Mouse (Mus musculus): ENCODE measurements around the gene Defb19.

The Defb19 gene

DNA sequence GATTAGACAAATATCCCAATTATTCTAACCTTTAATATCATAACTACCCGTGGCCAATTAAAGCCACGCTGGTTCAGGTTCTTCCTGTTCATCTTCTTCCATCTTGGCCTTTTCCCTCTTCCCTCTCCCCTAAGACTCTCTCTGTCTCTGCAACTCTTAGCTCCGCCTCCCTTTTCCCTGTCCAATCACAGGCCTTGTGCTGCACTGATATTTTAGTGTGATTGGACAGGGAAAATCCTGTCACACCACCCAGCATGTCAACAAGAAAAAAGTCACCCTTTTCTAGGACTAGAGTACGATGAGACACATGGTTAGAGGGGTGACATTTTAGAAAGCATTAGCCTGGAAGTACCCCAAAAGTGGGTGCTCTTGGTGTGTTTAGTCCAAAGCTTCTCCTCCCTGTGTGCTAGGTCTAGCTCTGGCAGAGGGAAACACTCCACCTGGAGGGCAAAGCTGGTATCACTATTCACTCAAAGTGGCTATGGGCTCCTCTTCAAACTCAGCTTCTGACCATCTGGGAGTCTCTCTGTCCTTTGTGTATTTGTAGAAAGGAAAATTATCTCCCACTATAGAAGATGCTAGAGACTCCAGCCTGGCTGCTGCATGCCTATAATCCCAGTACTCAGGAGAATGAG lies 6.9 kb upstream of the Defb19 start:
- no peak for DNase-seq (ENCODE audit: low spot score in 2 of 2)

DNA sequence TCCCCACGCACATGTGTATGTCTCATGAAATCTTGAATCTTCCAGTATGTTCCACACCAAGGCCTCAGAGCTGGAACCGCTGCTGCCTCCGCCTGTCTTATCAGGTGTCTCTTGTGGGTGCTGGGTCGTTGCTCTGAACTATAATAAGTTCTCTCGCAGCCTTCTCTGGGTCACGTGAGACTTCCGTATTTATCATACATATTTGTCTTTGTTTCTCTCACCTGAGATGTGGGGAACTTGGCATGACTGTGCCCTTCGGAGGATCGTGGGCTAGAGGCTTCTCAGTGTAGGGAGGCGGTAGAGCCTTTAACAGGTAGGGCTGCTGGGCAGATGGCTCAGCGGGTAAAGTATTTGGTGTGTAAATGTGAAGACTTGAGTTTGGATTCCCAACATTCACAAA lies 500 bp upstream of the Defb19 start:
- DNase-seq (ENCODE audit: low spot score in 2 of 2), result no peak

DNA sequence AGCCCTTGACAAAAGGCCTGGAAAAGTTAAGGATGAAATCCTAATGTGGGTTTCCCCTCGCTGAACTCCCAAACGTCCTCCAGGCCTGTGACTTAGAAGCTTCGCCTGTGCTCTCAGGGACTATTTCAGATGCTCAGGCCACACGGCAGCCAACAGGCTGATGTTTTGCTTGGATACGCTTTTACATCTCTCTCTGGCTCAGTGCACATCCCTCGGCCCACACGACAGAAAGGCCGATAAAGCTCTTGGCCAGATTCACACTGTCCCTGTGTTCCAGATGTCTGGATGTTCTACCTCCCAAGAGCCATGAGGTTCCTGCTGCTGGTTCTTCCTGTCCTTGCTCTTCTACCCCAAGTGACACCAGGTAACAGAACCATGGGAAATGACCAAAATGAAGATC lies 6.6 kb downstream of the Defb19 start:
- DNase-seq (ENCODE audit: low spot score in 2 of 2), result no peak

DNA sequence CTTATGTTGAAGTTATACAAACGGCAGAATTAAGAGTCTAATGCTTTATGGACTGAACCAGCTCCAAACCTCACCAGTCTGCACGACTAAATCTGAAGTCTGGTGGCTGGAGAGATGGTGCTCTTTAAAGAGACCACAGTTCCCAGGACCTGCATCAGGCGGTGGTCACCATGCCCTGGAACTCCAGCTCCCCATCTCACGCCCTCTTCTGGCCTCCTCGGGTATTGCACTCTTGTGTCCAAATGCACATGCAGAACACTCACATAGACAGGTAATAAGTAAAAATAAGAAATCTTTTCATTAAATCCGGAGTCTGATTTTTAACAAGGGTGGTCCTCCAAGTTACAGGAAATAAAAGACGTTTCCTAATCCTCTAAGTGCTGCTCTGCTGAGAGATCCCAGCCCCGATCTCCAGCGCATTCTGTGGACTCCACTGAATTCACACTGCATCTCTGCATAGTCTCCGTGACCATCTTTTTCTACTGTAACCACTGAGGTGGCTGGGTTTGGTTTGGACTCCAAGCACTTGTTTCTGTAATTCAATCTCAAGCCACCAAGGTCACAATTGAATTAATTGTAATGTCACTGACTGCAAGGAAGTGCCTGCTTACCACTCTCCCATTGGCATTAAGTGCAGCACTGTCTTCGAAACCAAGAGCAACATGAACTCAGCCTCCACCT lies 7.9 kb downstream of the Defb19 start, which contains the start of gene Defb21:
Defb21 (plus strand) TSS at position 631 of the 681 bp plus-strand sequence.
- no peak for DNase-seq (ENCODE audit: low spot score in 2 of 2)

DNA sequence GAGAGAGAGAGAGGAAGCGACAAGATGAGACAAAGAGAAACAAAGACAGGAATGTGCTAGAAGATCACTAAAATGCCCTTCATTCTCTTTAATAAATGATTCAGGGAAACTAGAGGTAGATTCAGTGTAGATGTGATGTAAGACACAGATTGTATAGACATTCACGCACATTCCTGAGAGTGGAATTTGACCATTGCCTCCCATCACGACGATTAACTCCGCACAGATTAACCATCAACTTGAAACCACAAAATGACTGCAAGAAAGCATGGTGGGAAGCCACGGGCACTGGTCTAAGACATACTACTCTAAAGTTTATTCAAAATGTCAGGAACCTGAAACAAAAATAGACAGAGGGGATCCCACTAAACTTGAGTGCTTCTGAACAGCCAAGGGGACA lies 9.8 kb downstream of the Defb19 start:
- no peak for DNase-seq (ENCODE audit: low spot score in 2 of 2)

DNA sequence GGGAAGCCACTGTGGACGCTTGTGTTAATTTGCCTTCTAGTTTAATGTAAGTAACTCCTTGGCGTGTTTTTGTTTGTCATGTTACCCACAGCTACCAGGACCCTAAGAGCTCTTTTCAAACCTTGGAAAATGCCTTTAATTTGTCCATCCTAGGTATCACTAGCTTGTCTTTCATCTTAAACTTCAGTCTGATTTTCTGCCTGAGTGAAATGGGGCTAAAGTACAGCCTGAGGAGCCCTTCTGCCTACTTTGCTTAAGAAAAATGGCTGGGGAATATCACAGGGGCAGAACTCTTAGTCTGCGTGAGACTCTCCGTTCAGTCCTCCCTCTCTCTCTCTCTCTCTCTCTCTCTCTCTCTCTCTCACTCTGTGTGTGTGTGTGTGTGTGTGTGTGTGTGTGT lies 10.2 kb downstream of the Defb19 start:
- DNase-seq (ENCODE audit: low spot score in 2 of 2), result no peak

DNA sequence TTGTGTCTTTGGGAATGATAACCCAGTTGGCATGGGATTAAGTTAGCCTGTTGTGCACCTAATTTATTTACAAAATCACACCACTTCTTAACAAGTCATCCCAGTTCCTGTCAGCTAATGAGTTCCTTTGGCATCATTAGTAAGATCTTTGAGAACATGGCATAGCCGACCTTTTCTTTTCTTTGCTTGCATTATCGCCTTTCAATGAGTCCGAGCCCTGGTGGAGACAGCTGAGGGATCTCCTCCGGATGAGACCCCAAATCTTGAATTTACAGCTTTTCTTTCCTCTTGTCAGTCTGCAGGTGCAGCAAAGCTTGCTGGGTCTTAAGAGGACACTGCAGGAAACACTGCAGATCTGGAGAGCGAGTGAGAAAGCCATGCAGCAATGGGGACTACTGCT lies 11.1 kb downstream of the Defb19 start, which contains the start of gene Gm17416:
Gm17416 (plus strand) TSS at position 301 of the 400 bp plus-strand sequence.
- no peak for DNase-seq (ENCODE audit: low spot score in 2 of 2)

DNA sequence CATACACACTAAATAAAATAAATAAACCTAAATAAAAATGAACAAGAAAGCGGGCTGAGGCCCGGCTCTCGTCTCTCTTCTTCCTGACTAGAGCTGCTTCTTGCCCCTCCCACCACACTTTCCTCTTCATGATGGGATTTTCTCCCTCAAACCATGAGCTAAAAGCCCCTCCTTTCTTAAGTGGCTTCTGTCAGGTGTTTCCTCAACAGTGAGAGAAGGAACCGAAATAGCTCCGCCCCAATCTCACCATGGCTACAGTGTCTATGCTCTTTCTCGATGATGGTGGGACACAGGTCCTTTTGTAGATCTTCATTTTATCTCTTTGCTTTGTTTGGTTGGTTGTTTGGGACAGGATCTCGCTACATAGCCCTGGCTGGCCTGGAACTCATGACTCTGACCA lies 23.5 kb downstream of the Defb19 start:
- no peak for DNase-seq (ENCODE audit: low spot score in 2 of 2)

DNA sequence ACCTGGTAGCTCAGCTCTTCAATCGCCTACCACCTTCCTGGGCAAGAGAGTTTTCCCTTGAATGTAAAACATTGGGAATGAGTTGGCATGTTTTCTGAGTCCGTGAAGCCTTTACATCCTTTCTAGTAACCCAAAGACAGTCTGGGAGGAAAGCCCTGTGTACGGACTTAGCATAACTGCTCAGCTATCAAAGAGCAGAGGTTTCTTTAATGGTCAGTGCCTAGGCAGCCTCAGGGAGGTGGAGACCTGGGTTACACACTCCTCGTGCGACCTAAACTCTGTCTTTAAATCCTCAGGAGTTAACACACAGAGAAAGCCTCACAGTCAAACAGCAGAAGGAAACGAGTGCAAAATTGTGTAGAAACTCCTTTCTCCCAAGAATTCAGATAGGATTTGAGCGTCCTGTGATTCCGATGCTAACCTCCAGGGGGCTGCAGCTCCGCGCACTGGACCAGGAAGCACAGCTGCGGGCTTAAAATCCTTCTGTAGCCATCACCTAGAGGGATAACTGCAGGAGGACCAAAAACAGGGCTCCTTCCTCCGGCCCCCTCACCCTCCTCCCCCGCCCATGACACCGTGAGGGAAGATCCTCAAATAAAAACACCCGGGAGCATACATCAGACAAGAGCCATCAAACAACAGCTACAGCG lies 26.2 kb downstream of the Defb19 start:
- peak; percentile 11 to 57 for DNase-seq (ENCODE audit: low spot score in 2 of 2)

DNA sequence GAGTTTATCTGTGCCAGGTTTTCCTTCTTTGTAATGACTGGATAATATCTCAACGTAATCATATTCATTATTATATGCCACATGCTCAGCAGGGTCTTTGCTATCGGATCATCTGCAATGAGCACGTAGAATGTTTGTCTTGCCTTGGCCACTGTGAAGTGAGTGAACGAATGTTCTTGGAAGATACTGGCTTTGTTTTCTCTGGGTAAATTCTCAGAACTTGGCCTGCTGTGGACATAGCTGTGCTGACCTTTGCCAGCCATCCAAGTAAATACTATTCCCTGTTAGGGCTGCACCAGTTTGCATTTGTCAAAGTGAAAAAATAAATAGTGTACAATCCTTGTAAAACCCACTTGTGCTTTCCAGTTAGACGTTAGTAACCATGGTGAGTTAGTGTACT lies 32.0 kb downstream of the Defb19 start:
- no peak for DNase-seq (ENCODE audit: low spot score in 2 of 2)

DNA sequence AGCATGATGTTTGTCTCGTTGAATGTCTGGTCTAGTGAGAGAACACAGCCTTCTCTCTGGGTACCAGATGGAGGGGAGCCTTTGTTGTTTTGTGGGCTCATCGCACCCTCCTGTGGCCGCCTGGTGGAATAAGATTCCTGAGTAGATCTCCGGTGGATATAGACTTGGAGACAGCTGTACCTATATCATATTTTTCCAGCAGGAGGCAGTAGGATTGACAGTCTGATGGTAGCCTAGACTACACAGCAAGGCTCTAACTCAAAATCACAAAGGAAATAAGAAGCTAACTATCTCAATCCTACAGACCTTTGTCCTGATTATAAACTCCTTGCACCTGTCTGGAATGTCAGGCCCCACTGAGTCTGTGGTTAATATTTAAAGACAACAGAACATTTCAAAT lies 35.4 kb downstream of the Defb19 start:
- DNase-seq (ENCODE audit: low spot score in 2 of 2), result peak; percentile 50 to 54

DNA sequence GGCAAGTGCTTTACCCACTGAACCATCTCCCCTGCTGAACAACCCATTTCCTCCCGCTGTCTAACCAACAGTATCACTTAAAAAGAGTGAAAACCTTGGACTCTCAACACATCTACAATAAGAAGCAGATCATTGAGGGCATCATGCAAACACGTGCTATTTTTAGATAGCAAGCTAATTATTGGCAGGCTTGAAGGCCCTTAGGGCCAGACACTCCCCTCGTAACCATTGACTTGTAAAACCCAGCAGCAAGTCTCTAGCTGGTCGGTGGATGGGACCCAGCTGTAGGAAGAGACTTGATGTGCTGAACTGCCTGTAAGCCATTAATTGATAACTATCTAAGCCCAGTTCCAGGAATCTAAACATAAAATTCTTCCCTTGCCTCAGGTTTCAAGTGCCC lies 36.6 kb downstream of the Defb19 start:
- DNase-seq (ENCODE audit: low spot score in 2 of 2), result no peak

DNA sequence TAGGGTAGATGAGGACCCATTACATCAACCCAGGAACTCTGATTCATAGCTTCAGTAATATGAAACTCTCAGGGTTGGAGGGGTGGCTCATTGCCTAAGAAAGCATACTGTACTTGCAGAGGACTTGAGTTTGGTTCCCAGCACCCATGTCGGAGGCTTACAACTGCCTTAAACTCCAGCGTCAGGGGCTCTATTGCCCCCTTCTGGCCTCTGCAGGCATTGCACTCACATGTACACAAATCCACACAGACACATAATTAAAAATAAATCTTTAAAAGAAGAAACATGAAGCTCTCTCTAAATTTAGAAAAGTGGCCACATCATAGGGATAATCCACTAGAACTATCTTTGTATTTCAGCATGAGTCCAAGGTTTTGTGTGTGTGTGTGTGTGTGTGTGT lies 37.2 kb downstream of the Defb19 start:
- no peak for DNase-seq (ENCODE audit: low spot score in 2 of 2)

DNA sequence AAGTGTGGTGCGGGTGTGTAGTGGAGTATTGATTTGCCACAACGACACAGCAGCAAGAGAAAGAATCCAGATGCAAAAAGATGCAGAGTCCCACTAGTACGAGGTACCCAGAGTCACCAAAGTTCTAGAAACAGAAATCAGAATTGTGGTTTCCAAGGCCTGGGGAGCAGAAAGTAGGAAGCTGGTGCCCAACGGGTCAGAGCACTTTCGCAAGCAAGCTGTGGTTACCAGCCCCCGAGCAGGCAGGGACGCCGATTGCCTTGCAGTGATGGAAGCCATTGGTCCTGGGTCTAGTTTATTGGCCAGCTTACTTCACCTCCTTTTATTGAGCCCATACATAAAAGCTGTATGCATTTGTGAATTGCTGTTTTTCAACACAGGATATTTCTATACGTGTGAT lies 38.1 kb downstream of the Defb19 start:
- DNase-seq (ENCODE audit: low spot score in 2 of 2), result no peak

DNA sequence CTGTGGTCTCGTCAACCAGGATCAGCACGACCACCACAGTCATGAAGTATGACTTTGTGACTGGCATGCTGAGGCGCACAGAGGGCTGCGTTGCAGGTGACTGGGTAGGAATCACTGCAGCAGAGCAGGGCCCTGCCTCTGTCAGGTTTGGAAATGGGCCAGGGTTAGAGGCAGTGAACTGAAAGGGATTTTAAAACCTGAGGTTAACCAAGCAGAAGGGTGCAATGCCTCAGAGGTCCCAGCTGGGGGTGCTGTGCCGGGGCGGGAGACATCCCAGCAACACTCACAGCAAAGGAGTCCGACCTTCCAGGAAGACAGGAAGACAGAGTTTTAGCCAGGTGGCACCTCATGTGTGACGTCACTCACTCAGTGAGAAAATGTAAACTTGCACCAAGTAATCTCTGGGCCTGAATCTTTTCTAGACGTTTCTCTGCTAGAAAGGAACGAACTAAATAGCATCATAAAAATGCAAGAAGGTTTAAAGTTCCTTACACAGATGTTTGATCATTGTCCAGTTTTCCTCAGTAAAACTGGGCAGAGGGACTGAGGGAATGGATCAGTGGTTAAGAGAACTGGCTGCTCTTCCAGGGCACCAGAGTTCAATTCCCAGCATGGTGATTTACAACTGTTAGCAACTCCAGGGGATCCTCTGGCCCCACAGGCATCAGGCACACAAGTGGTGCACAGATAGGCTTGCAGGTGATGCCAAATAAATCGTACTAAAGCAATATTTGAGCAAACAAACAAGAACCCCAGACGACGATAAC lies 40.0 kb downstream of the Defb19 start, which contains the start of gene Defb29:
Defb29 (minus strand) TSS at position 155 of the 767 bp plus-strand sequence.
- no peak for DNase-seq (ENCODE audit: low spot score in 2 of 2)
